Mouse (Mus musculus) kidney, adult 2 months (tissue): ENCODE measurements around the gene 4930402F06Rik. TPM values are rescaled to one million over a fixed set of nuclear protein-coding genes. Genes with fewer than 3 reads are reported as not detected.
A peak's percentile ranks its signal among the peaks of the same experiment; 100 is the strongest.

Experiments used
- DNase-seq: peaks from one replicate; pipeline ENCODE4 v3.0.0; 2021
- H3K27ac ChIP-seq: fragments of 200-500 bp; 2 replicates; pipeline ENCODE4 v1.5.1; 2012; ENCODE audit warnings: low read depth, low read length, control low read depth, inconsistent platforms; ENCODE audit not compliant: insufficient read depth
- H3K27me3 ChIP-seq: fragments of 200-500 bp; replicated peaks from 2 replicates; pipeline ENCODE4 v1.6.1; 2012; ENCODE audit warnings: mild to moderate bottlenecking, moderate library complexity, low read length, inconsistent platforms; ENCODE audit not compliant: control insufficient read depth, insufficient read depth
- H3K36me3 ChIP-seq: fragments of 200-500 bp; 2 replicates; pipeline ENCODE4 v1.6.1; 2012; ENCODE audit warnings: mild to moderate bottlenecking, moderate library complexity, low read length, inconsistent platforms; ENCODE audit not compliant: control insufficient read depth, insufficient read depth
- H3K4me1 ChIP-seq: fragments of 200-500 bp; 2 replicates; pipeline ENCODE4 v1.6.1; 2011; ENCODE audit warnings: low read length; ENCODE audit not compliant: control insufficient read depth, insufficient read depth
- H3K4me3 ChIP-seq: fragments of 200-500 bp; 2 replicates; pipeline ENCODE4 v1.5.1; 2011; ENCODE audit warnings: mild to moderate bottlenecking, low read depth, low read length, control low read depth; ENCODE audit not compliant: insufficient read depth
- CTCF ChIP-seq: fragments of 200-500 bp; conservative IDR thresholded peaks from 2 replicates; pipeline ENCODE4 v1.5.1; 2011; ENCODE audit warnings: low read depth, mild to moderate bottlenecking, control low read depth, low read length, moderate library complexity, mixed read lengths; ENCODE audit not compliant: insufficient read depth, insufficient read length
- POLR2A ChIP-seq: fragments of 200-500 bp; IDR thresholded peaks from one replicate; pipeline ENCODE4 v1.6.1; 2011; ENCODE audit warnings: low read depth, low read length, control low read depth
- WGBS: fragments of 180-500 bp; shearing (Covaris S2); methylation state at CpG from one replicate; pipeline ENCODE4 v1.1.7; 2018; 5-methylcytosine and 5-hydroxymethylcytosine counted together
- polyA plus RNA-seq: library from polyadenylated mRNA; depleted of rRNA; stranded (reverse); fragments of >200 nt; gene quantifications from 2 replicates; pipeline ENCODE4 v1.2.3, GENCODE M21; 2012

Gene 4930402F06Rik
- polyA plus RNA-seq, 1 experiment: not detected

DNA sequence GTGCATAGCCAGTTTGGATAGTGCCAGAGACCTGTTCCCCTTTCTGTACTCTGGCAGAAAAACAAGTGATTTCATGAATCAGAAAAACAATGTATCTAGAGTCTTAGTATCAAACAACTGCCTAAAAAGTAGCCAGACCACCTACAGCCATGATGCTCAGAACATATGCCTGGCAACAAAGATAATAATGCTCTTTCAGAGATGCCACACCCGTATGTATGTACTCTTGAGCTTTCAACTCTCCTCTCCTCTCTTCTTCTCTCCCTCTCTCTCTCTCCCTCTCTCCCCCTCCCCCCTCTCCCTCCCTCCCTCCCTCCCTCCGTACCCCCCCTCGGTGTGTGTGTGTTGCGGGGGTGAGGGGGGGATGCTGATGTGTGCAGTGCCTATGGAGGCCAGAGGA lies 22.3 kb upstream of the 4930402F06Rik start:
- WGBS: 84% methylated on average over 4 of the region's 4 CpGs
- Histone ChIP-seq H3K4me3 (no peak overlapping the region), H3K36me3 (no peaks in the 10 kb centered on the region), H3K27ac (no peak overlapping the region), H3K4me1 (no peaks in the 10 kb centered on the region), H3K27me3 (no peaks in the 10 kb centered on the region)
- no peak for DNase-seq
- TF ChIP-seq POLR2A (no peak), CTCF (no peak)

DNA sequence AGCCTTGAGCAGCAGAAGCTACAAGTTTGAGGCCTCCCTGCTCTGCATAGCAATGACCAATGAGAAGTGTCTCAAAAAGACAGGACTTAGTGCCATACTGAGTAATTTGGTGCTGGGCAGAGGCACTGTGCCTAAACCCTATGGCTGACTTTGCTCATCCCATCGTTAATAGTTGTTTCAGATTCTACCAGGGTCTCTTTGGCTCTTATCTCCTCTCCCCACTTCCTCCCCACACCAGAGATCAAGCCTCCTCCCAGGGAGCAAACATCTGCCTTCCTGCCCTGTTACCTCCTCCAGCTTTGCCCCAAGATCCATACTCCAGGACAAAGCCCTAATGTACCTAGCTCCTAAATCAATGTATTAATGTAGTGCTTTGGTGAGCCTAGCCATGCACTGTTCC lies 20.3 kb upstream of the 4930402F06Rik start:
- 85% methylated on average over 1 of the region's 1 CpGs for WGBS
- Histone ChIP-seq H3K36me3 (no peaks in the 10 kb centered on the region), H3K27me3 (no peaks in the 10 kb centered on the region), H3K4me3 (no peak overlapping the region), H3K27ac (no peak overlapping the region), H3K4me1 (no peaks in the 10 kb centered on the region)
- TF ChIP-seq CTCF: no peak
- TF ChIP-seq POLR2A: no peak
- DNase-seq: no peak

DNA sequence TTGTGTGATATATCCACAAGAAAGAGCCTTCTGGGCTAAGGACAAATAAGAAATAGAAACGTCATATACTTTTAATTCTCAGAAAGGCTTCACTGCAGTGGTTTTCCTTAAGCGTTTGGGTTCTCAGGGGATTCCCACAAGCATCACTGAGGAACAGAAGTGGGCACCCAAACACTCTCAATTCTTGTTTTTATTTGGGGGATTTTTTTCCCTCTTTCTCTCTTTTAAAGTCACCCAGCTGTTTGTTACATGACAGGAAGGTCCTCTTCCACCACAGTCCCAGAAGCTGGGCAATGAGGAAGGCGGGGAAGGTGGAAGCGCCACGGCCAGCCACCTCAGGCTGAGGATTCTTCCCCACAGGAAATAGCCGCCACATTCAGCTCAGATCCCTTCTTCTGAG lies 19.5 kb upstream of the 4930402F06Rik start:
- WGBS: 74% methylated on average over 6 of the region's 6 CpGs
- no peak overlapping the region for H3K4me3 ChIP-seq
- H3K27me3 ChIP-seq: no peaks in the 10 kb centered on the region
- H3K36me3 ChIP-seq: no peaks in the 10 kb centered on the region
- no peak overlapping the region for H3K27ac ChIP-seq
- no peak for DNase-seq
- H3K4me1 ChIP-seq: no peaks in the 10 kb centered on the region
- no peak for TF ChIP-seq POLR2A
- TF ChIP-seq CTCF: no peak

DNA sequence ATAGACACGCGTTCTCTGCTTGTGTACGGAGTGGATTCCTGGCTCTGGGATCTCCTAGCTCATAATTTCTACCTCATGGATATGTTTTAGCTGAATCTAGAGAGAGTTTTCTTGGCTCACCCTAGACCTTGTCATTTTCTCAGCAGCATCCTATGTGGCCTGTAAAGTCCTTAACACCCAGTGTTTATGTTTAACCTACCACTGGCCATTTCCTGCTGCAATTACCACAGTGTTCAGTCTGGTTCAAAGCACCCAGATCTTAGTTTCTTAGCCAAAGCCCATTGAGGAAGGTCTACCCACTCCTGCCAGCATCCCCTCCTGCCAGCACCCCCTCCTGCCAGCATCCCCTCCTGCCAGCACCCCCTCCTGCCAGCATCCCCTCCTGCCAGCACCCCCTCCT lies 15.8 kb upstream of the 4930402F06Rik start:
- Histone ChIP-seq H3K27me3 (no peaks in the 10 kb centered on the region), H3K27ac (no peak overlapping the region), H3K4me1 (no peaks in the 10 kb centered on the region), H3K4me3 (no peak overlapping the region), H3K36me3 (no peaks in the 10 kb centered on the region)
- TF ChIP-seq POLR2A: no peak
- no peak for TF ChIP-seq CTCF
- DNase-seq: no peak
- WGBS: 93% methylated on average over 3 of the region's 3 CpGs

DNA sequence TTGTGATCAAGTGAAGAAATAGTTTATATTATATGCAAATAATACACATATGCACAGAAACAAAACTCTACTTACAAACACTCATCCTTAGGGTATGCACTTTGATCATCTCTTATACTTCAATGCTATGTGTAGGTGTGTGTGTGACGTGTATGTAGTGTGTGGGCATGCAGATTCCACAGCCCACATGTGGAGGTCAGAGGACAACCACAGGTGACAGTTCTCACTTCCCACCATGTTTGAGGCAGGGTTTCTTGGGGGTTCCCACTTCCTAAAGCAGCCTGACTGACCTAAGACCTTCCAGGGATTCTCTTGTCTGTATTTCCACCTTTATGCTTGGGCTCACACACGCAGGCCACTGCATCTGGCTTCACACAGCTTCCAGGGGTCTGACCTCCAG lies 15.3 kb upstream of the 4930402F06Rik start:
- H3K4me1 ChIP-seq: no peaks in the 10 kb centered on the region
- WGBS: 73% methylated on average over 2 of the region's 2 CpGs
- no peak overlapping the region for H3K27ac ChIP-seq
- TF ChIP-seq CTCF (no peak), POLR2A (no peak)
- H3K36me3 ChIP-seq: no peaks in the 10 kb centered on the region
- H3K27me3 ChIP-seq: no peaks in the 10 kb centered on the region
- H3K4me3 ChIP-seq: no peak overlapping the region
- no peak for DNase-seq

DNA sequence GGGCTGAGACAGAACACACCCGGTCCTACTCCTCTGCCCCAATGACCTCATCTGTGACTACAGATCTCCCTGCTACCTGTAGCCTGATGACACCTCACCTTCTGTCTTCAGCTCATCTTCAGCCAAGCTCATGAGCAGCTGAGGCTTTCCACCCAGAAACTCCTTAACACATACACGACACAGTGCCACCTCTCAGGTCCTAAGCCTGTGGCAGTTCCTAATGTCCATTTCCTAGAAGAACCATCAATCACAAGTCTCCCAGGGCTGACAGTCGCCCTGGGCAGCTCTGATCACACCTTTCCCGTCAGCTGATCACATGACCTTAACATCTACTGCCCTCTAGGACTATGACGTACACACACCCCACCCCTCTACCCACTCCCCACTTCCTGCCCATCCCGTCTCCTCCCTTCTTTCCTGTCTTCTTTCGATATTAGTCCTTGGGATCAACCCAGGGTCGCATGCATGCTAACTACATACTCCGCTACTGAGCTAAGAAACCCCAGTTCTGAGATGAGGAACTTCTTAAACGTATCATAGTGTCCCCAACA lies 14.7 kb upstream of the 4930402F06Rik start:
- no peaks in the 10 kb centered on the region for H3K27me3 ChIP-seq
- 61% methylated on average over 10 of the region's 10 CpGs for WGBS
- H3K36me3 ChIP-seq: no peaks in the 10 kb centered on the region
- no peaks in the 10 kb centered on the region for H3K4me1 ChIP-seq
- H3K4me3 ChIP-seq: no peak overlapping the region
- no peak overlapping the region for H3K27ac ChIP-seq
- TF ChIP-seq POLR2A (no peak), CTCF (no peak)
- DNase-seq: peak; percentile 20

DNA sequence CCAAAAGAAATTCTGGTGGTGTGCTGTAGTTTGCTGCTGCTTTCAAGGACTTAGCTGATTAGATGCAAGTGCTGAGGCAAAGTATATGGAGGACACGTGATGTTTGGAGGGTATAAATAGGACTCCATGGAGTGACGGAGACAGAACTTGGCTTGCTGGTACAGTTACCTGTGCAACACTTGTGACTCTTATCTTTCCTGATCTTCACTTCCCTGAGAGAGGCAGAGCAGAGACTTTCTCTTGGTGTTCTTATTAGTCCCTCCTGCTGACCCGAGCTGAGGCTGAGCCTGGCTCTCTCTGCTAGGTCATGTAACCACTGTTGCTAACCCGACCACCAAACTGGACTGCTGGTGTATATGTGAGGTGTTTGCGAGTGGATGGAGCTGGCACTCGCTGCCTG lies 12.5 kb upstream of the 4930402F06Rik start:
- 91% methylated on average over 6 of the region's 6 CpGs for WGBS
- no peaks in the 10 kb centered on the region for H3K27me3 ChIP-seq

More for the DNA sequence above, 12.5 kb upstream of the 4930402F06Rik start:
- TF ChIP-seq POLR2A: no peak
- TF ChIP-seq CTCF: no peak
- H3K4me3 ChIP-seq: no peak overlapping the region
- DNase-seq: no peak
- H3K36me3 ChIP-seq: no peaks in the 10 kb centered on the region
- H3K4me1 ChIP-seq: no peaks in the 10 kb centered on the region
- H3K27ac ChIP-seq: no peak overlapping the region
